Mouse (Mus musculus): ENCODE data around the gene Podxl. TPM values are rescaled to one million over a fixed set of nuclear protein-coding genes. Genes with fewer than 3 reads are reported as not detected.

The Podxl gene
- polyA plus RNA-seq, 1 experiment from 2014 or later, result 4.3 TPM

DNA sequence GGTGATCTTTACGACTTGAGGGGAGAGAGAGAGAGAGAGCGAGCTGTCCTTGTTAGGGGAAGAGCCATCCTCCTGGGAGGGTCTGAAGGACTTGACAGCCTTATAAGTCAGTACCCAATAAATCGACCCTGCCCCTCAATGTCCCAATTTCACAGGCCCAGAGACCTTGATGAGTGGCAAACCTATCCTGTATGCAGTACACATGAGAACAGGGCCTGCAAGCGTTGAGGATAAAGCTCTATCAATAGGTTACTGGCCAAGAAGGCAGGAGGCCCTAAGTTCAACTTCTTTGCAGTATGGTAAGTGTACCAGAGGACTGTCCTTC lies 33.3 kb upstream of the Podxl start:
- H3K4me3 ChIP-seq (ENCODE audit: low read depth, low read length), result no peak overlapping the region
- H3K27ac ChIP-seq (ENCODE audit: low read length), result no peak overlapping the region
- no peaks in the 10 kb centered on the region for H3K9me3 ChIP-seq (replicated peaks; ENCODE audit: control insufficient read depth, low read length)
- H3K27me3 ChIP-seq (ENCODE audit: control insufficient read depth, insufficient read depth, low read depth, low read length), result no peaks in the 10 kb centered on the region
- H3K4me2 ChIP-seq (ENCODE audit: low read depth, low read length), result no peak overlapping the region
- H3K4me1 ChIP-seq (ENCODE audit: control insufficient read depth, low read depth, low read length), result peaks cover 22% of the 10 kb centered on the region
- 68% methylated on average over 4 of the region's 4 CpGs for WGBS (ENCODE audit: insufficient replicate concordance)
- no peaks in the 10 kb centered on the region for H3K36me3 ChIP-seq (ENCODE audit: control insufficient read depth, insufficient read depth)
- no peak overlapping the region for H3K9ac ChIP-seq (ENCODE audit: low read depth, low read length)
- no peak for ATAC-seq (ENCODE audit: low read depth)

DNA sequence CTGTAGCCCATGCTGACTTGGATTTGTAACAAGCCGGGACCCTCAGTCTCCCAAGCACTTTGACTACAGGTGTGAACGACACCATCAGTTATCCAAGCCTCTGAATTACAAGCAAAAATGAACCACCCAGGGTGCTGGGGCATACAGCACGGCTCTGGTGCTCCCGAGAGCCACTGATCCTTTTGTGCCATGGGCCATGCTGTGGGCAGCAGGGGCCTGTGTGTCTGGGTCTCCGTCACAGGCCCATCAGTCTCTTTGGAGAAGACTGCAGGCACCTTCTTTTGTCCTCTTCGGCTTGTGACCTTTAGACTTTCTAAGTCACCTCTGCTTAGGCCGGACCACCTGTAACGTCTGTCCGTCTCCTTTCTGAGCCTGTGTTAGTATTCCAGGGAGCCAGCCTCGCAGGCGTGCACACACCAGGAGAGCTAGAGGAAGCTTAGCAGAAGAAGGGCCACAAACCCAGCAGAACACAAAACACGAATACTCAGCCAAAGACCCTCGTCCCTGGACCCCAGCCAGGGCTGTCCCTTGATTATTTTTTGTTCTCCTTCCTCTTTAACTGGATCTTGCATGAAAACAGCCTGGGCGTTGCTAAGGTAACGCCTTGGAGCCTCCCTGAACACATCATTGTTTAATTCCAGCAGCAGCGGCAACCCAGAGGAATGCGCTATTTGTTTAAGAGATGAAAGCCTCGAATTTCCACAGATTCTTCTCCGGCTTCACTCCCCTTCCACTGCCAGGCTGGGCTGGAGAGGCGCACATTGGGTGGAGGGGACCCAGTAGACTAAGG lies 32.8 kb upstream of the Podxl start:
- WGBS (ENCODE audit: insufficient replicate concordance), result 70% methylated on average over 20 of the region's 20 CpGs
- no peak for ATAC-seq (ENCODE audit: low read depth)

DNA sequence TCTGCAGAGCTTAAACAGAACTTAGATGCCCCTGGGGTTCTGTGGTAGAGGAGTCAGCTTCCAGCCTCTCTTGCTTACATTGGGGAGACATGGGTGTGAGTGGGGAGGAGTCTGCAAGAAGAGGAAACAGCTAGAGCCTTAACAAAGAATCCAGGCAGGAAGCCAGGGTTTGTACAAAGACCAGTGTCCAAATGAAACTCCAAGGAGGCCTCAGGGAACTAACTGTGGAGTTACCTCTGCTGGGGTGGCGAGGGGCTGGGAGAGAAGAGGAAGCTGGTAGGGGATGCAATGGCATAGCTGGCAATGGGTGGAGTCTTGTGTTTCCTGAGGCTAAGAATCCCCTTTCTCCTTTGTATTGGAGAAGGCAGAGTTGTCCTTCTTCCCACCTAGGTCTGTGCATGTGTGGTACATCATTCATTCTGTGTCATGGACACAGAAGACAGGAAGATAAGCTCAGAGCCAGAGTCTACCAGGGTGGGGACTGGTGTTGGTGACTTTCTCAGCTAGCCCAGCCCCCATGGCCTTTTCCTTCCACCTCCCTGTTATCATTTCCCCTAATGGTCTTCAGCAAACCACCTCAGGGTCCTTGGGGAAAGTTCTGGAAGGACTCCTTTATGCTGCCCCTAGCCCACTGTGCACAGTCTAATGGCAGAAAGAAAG lies 28.9 kb upstream of the Podxl start:
- no peaks in the 10 kb centered on the region for H3K27me3 ChIP-seq (ENCODE audit: control insufficient read depth, insufficient read depth, low read depth, low read length)
- no peaks in the 10 kb centered on the region for H3K36me3 ChIP-seq (ENCODE audit: control insufficient read depth, insufficient read depth)
- no peak overlapping the region for H3K9ac ChIP-seq (ENCODE audit: low read depth, low read length)
- no peak overlapping the region for H3K4me3 ChIP-seq (ENCODE audit: low read depth, low read length)
- no peaks in the 10 kb centered on the region for H3K9me3 ChIP-seq (replicated peaks; ENCODE audit: control insufficient read depth, low read length)
- peaks cover 49% of the 10 kb centered on the region for H3K4me1 ChIP-seq (ENCODE audit: control insufficient read depth, low read depth, low read length)
- H3K27ac ChIP-seq (ENCODE audit: low read length), result peak overlapping the region; percentile 64
- H3K4me2 ChIP-seq (ENCODE audit: low read depth, low read length), result peak overlapping the region; percentile 2; the same call in 1 of the 2 replicates
- WGBS (ENCODE audit: insufficient replicate concordance), result 47% methylated on average over 1 of the region's 1 CpGs
- peak; percentile 63 for ATAC-seq (ENCODE audit: low read depth)

More for the DNA sequence above, 32.8 kb upstream of the Podxl start:
- H3K4me2 ChIP-seq (ENCODE audit: low read depth, low read length), result no peak overlapping the region
- H3K4me3 ChIP-seq (ENCODE audit: low read depth, low read length), result no peak overlapping the region
- H3K36me3 ChIP-seq (ENCODE audit: control insufficient read depth, insufficient read depth), result no peaks in the 10 kb centered on the region
- no peak overlapping the region for H3K27ac ChIP-seq (ENCODE audit: low read length)
- no peaks in the 10 kb centered on the region for H3K27me3 ChIP-seq (ENCODE audit: control insufficient read depth, insufficient read depth, low read depth, low read length)
- no peaks in the 10 kb centered on the region for H3K9me3 ChIP-seq (replicated peaks; ENCODE audit: control insufficient read depth, low read length)
- H3K4me1 ChIP-seq (ENCODE audit: control insufficient read depth, low read depth, low read length), result peaks cover 27% of the 10 kb centered on the region
- no peak overlapping the region for H3K9ac ChIP-seq (ENCODE audit: low read depth, low read length)

DNA sequence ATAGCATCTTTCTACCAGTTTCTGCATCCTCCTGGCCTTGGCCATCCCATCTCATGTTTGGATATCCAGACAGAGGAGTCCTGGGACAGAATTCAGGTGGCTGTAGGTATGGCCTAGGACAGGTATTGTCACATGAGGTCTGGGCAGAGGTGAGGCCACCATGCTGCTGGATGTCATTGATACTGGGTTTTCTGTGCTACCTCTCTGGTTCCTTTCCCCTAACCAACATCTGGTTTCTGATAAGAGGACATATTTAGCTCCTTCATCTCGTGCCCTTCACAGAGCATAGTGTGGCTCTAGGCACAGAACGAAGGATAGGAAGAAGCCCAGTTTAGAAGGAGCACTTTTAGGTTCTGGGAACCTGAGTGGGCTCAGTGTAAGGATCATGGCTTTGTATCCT lies 28.3 kb upstream of the Podxl start:
- 11% methylated on average over 2 of the region's 2 CpGs for WGBS (ENCODE audit: insufficient replicate concordance)
- H3K4me2 ChIP-seq (ENCODE audit: low read depth, low read length), result peak overlapping the region; percentile 2; the same call in 1 of the 2 replicates
- peak; percentile 60 for ATAC-seq (ENCODE audit: low read depth)

DNA sequence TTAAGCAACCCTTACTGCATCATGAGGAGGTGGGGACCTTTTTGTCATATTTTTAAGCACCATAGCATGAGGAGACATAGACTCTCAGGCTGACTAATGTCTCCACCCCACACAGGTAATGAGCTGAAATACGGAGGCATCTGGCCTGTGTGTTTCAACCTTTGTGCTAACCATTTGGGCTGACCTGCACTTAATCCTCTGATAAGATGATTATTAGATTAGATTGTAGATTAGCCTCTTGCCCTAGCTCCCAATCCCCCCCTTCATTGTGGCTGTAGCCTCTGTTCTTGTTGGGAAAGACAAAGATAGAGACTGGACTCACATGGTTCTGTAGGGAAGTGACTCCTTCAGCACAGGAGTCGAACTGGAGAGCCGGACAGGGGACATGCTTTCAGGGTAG lies 27.9 kb upstream of the Podxl start:
- ATAC-seq (ENCODE audit: low read depth), result no peak
- Histone ChIP-seq H3K27me3 (ENCODE audit: control insufficient read depth, insufficient read depth, low read depth, low read length) (no peaks in the 10 kb centered on the region), H3K4me2 (ENCODE audit: low read depth, low read length) (no peak overlapping the region), H3K9ac (ENCODE audit: low read depth, low read length) (no peak overlapping the region), H3K4me1 (ENCODE audit: control insufficient read depth, low read depth, low read length) (peaks cover 59% of the 10 kb centered on the region), H3K9me3 (replicated peaks; ENCODE audit: control insufficient read depth, low read length) (no peaks in the 10 kb centered on the region), H3K27ac (ENCODE audit: low read length) (peak overlapping the region; percentile 64; the same call in 1 of the 2 replicates), H3K4me3 (ENCODE audit: low read depth, low read length) (no peak overlapping the region), H3K36me3 (ENCODE audit: control insufficient read depth, insufficient read depth) (no peaks in the 10 kb centered on the region)
- 75% methylated on average over 3 of the region's 3 CpGs for WGBS (ENCODE audit: insufficient replicate concordance)

More for the DNA sequence above, 28.3 kb upstream of the Podxl start:
- H3K9ac ChIP-seq (ENCODE audit: low read depth, low read length), result no peak overlapping the region
- no peaks in the 10 kb centered on the region for H3K9me3 ChIP-seq (replicated peaks; ENCODE audit: control insufficient read depth, low read length)
- H3K27me3 ChIP-seq (ENCODE audit: control insufficient read depth, insufficient read depth, low read depth, low read length), result no peaks in the 10 kb centered on the region
- H3K27ac ChIP-seq (ENCODE audit: low read length), result peak overlapping the region; percentile 64
- no peaks in the 10 kb centered on the region for H3K36me3 ChIP-seq (ENCODE audit: control insufficient read depth, insufficient read depth)
- H3K4me1 ChIP-seq (ENCODE audit: control insufficient read depth, low read depth, low read length), result peaks cover 55% of the 10 kb centered on the region
- H3K4me3 ChIP-seq (ENCODE audit: low read depth, low read length), result no peak overlapping the region

DNA sequence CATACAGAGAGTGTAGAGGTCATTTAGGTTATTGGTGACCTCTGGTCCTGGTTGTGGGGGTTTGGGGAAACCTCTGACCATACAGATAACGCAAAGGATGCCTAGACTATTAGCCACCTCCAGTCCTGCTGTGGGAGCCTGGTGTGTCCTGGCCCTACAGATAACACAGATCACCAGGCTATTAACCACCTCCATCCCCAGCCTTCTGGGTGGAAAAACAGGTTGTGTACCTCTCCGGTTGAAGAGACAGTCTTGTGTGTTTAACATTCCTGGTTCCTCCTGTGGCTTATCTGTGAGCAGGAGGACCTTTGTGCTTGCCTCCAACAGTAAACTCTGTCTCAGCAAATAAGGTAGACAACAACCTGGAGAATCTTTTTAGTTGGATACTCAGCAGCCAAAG lies 27.0 kb upstream of the Podxl start:
- Histone ChIP-seq H3K4me1 (ENCODE audit: control insufficient read depth, low read depth, low read length) (peaks cover 69% of the 10 kb centered on the region), H3K4me2 (ENCODE audit: low read depth, low read length) (no peak overlapping the region), H3K9ac (ENCODE audit: low read depth, low read length) (no peak overlapping the region), H3K27me3 (ENCODE audit: control insufficient read depth, insufficient read depth, low read depth, low read length) (no peaks in the 10 kb centered on the region), H3K36me3 (ENCODE audit: control insufficient read depth, insufficient read depth) (no peaks in the 10 kb centered on the region), H3K9me3 (replicated peaks; ENCODE audit: control insufficient read depth, low read length) (no peaks in the 10 kb centered on the region), H3K4me3 (ENCODE audit: low read depth, low read length) (no peak overlapping the region), H3K27ac (ENCODE audit: low read length) (peak overlapping the region; percentile 61; the same call in 1 of the 2 replicates)
- ATAC-seq (ENCODE audit: low read depth), result no peak
- WGBS (ENCODE audit: insufficient replicate concordance), result 15% methylated on average over 2 of the region's 2 CpGs

DNA sequence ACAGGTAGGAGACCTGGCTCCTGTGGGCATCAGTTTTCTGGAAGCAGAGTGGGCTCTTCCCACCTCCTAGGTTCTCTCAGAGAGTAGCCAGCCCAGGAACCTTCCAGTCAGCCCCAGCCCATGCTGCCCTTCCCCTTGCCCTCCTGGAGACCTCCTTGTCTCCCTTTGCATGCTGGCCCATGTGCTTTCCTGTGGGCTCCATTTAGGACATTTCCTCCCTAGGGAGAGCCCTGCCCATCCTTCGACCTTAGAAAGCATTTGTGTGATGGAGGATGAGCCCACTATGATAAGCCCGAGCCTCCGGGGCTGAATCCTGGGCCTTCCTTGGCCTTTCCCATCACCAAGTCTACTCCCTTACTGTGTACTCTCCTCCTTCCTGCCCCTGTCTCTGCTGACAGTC lies 25.5 kb upstream of the Podxl start:
- H3K27ac ChIP-seq (ENCODE audit: low read length), result no peak overlapping the region; the same call in 1 of the 2 replicates
- 78% methylated on average over 3 of the region's 3 CpGs for WGBS (ENCODE audit: insufficient replicate concordance)
- H3K36me3 ChIP-seq (ENCODE audit: control insufficient read depth, insufficient read depth), result no peaks in the 10 kb centered on the region
- no peaks in the 10 kb centered on the region for H3K9me3 ChIP-seq (replicated peaks; ENCODE audit: control insufficient read depth, low read length)
- no peak overlapping the region for H3K9ac ChIP-seq (ENCODE audit: low read depth, low read length)
- ATAC-seq (ENCODE audit: low read depth), result no peak
- H3K4me1 ChIP-seq (ENCODE audit: control insufficient read depth, low read depth, low read length), result peaks cover 74% of the 10 kb centered on the region
- H3K27me3 ChIP-seq (ENCODE audit: control insufficient read depth, insufficient read depth, low read depth, low read length), result no peaks in the 10 kb centered on the region
- no peak overlapping the region for H3K4me3 ChIP-seq (ENCODE audit: low read depth, low read length)
- no peak overlapping the region for H3K4me2 ChIP-seq (ENCODE audit: low read depth, low read length)

DNA sequence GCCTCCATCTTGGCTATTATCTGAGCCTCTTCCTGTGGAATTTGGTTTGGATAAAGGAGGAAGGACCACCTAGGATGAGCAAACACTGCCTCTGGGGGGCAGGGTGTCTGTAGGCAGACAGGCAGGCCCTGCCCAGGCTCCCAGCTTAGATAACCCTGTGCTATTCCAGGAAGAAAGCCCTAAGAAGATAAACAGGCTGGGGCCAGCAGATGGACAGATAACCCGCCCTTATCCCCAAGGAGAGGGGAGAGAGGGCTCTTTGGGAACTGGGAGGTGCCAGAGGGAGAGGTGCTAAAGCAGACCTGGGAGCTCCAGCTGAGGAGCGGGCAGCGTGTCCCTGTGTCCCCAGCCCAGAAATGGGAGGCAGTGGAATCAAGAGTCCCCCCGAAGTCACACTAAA lies 23.9 kb upstream of the Podxl start:
- peak; percentile 89 for ATAC-seq (ENCODE audit: low read depth)

DNA sequence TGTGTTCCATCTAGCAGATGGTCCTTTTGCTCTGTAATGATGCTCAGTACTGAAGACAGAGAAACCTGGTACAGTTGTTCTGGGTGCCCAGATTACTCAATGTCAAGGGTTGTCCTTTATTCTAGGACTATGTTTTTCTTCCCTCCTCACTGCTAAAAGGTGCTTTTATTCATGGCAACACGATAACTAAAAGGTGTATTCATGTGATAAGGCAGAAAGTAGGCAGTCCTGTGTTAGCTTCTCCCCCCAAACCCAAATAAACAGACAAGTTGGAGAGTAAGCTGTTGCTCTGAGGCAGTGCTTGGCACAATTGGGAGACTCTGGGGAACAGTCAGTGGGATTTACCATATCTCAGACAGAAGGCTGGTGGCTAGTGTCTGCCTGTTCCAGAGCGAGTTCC lies 22.3 kb upstream of the Podxl start:
- Histone ChIP-seq H3K9me3 (replicated peaks; ENCODE audit: control insufficient read depth, low read length) (no peaks in the 10 kb centered on the region), H3K4me3 (ENCODE audit: low read depth, low read length) (no peak overlapping the region), H3K27me3 (ENCODE audit: control insufficient read depth, insufficient read depth, low read depth, low read length) (no peaks in the 10 kb centered on the region), H3K36me3 (ENCODE audit: control insufficient read depth, insufficient read depth) (no peaks in the 10 kb centered on the region), H3K9ac (ENCODE audit: low read depth, low read length) (peak overlapping the region; percentile 36; the same call in 1 of the 2 replicates), H3K4me1 (ENCODE audit: control insufficient read depth, low read depth, low read length) (peaks cover 46% of the 10 kb centered on the region), H3K27ac (ENCODE audit: low read length) (peak overlapping the region; percentile 83), H3K4me2 (ENCODE audit: low read depth, low read length) (peak overlapping the region; percentile 12; the same call in 1 of the 2 replicates)
- ATAC-seq (ENCODE audit: low read depth), result peak; percentile 45
- 37% methylated on average over 2 of the region's 2 CpGs for WGBS (ENCODE audit: insufficient replicate concordance)

More for the DNA sequence above, 23.9 kb upstream of the Podxl start:
- WGBS (ENCODE audit: insufficient replicate concordance), result 36% methylated on average over 4 of the region's 4 CpGs
- peak overlapping the region; percentile 83 for H3K27ac ChIP-seq (ENCODE audit: low read length)
- no peaks in the 10 kb centered on the region for H3K9me3 ChIP-seq (replicated peaks; ENCODE audit: control insufficient read depth, low read length)
- H3K36me3 ChIP-seq (ENCODE audit: control insufficient read depth, insufficient read depth), result no peaks in the 10 kb centered on the region
- H3K27me3 ChIP-seq (ENCODE audit: control insufficient read depth, insufficient read depth, low read depth, low read length), result no peaks in the 10 kb centered on the region
- peak overlapping the region; percentile 46 for H3K9ac ChIP-seq (ENCODE audit: low read depth, low read length)
- peak overlapping the region; percentile 34 for H3K4me2 ChIP-seq (ENCODE audit: low read depth, low read length)
- H3K4me1 ChIP-seq (ENCODE audit: control insufficient read depth, low read depth, low read length), result peaks cover 61% of the 10 kb centered on the region
- H3K4me3 ChIP-seq (ENCODE audit: low read depth, low read length), result no peak overlapping the region
